Mouse (Mus musculus): ENCODE results near the gene Specc1. TPM values are rescaled to one million over a fixed set of nuclear protein-coding genes. Genes with fewer than 3 reads are reported as not detected.

Specc1 gene
- polyA plus RNA-seq, 1 experiment from 2014 or later: 15.0 TPM

- Histone ChIP-seq H3K4me1 (ENCODE audit: control insufficient read depth, insufficient read depth, low read length) (no peaks in the 10 kb centered on the region), H3K36me3 (ENCODE audit: control insufficient read depth, insufficient read depth, low read length) (no peaks in the 10 kb centered on the region), H3K9me3 (ENCODE audit: control insufficient read depth, low read length) (no peaks in the 10 kb centered on the region), H3K27me3 (ENCODE audit: control insufficient read depth, insufficient read depth, low read length) (no peaks in the 10 kb centered on the region), H3K9ac (replicated peaks; ENCODE audit: low read depth, low read length) (no peak overlapping the region), H3K4me2 (ENCODE audit: low read depth, low read length) (no peak overlapping the region), H3K4me3 (ENCODE audit: low read depth, low read length) (no peak overlapping the region), H3K27ac (ENCODE audit: low read depth, low read length) (no peak overlapping the region)
- WGBS: 83% methylated on average over 12 of the region's 12 CpGs
- ATAC-seq (ENCODE audit: low read depth): no peak
These were observed 312.5 kb downstream of the Specc1 start for GRCm38 (mm10) chr11:62269097-62269496.

- H3K4me3 ChIP-seq (ENCODE audit: low read depth, low read length): no peak overlapping the region
- no peaks in the 10 kb centered on the region for H3K27me3 ChIP-seq (ENCODE audit: control insufficient read depth, insufficient read depth, low read length)
- no peaks in the 10 kb centered on the region for H3K4me1 ChIP-seq (ENCODE audit: control insufficient read depth, insufficient read depth, low read length)
- no peak for ATAC-seq (ENCODE audit: low read depth)
- no peak overlapping the region for H3K27ac ChIP-seq (ENCODE audit: low read depth, low read length)
- no peaks in the 10 kb centered on the region for H3K9me3 ChIP-seq (ENCODE audit: control insufficient read depth, low read length)
- no peak overlapping the region for H3K9ac ChIP-seq (replicated peaks; ENCODE audit: low read depth, low read length)
- WGBS: 68% methylated on average over 5 of the region's 5 CpGs
- H3K36me3 ChIP-seq (ENCODE audit: control insufficient read depth, insufficient read depth, low read length): no peaks in the 10 kb centered on the region
- no peak overlapping the region for H3K4me2 ChIP-seq (ENCODE audit: low read depth, low read length)
These were observed 314.3 kb downstream of the Specc1 start for GRCm38 (mm10) chr11:62270851-62271250.

Other genes with a start within 250 kb of the Specc1 start
- gene Slc5a10, start 235.9 kb upstream of the Specc1 start, polyA plus RNA-seq (2014; fragmentation: Nextera tagmentation; extraction: Ambion mirVana): not detected in 2 replicates
- 41.6 and 46.4 TPM in 2 replicates for gene Prpsap2, start 194.7 kb upstream of the Specc1 start, polyA plus RNA-seq (2014; fragmentation: Nextera tagmentation; extraction: Ambion mirVana)
- 52.0 and 63.2 TPM in 2 replicates for gene Ulk2, start 101.7 kb upstream of the Specc1 start, polyA plus RNA-seq (2014; fragmentation: Nextera tagmentation; extraction: Ambion mirVana)
- 13.7 and 16.9 TPM in 2 replicates for gene Akap10, start 26.5 kb upstream of the Specc1 start, polyA plus RNA-seq (2014; fragmentation: Nextera tagmentation; extraction: Ambion mirVana)

Measured in neural tube, embryonic 14.5 days (tissue).